10 mouse cellular contexts compared by ENCODE assay signal in the genomic region with DNA sequence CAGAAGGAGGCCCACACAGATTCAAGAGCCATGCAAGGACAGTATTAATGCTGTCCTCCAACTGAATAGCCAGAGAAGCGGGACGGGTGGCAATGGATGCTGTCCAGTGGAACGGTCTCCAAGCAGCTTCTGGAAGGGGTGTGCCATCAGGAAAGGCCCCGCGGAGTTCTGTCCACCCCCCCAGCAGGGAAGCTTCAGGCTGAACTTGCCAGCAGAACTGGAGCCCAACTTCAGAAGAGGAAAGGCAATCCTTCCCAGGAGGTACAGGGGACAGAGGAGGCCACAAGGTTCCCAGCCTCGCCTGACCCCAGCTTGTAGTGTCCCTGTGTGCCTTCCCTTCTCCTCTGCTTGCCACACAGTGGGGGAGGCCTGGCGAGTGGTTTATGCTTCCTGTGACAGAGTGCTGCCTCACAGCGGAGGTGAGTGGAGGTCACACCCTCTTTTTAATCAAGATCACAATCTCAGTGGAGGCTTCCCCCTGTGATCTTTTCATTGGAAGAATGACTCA. TPM values are rescaled to one million over a fixed set of nuclear protein-coding genes. Genes with fewer than 3 reads are reported as not detected.
DNase-seq lines count a peak whose midpoint lies in the region; ATAC-seq and TF ChIP-seq lines count a peak whose summit lies in the region.
"Had no signal": no experiment of that assay in that cellular context is flagged by ENCODE, and none has a peak within 500 bp of the region (broad histone marks: within the 10 kb centered on the region; RNA-seq: fewer than 3 reads in every experiment).

No protein-coding gene starts in this region.

- peak overlapping the region; percentile 21; the same call in 1 of the 2 replicates for H3K9ac ChIP-seq in MEL (ENCODE audit: control insufficient read depth, low read depth, low read length, poor library complexity, severe bottlenecking)
- peak overlapping the region; percentile 55; the same call in 1 of the 2 replicates for H3K9ac ChIP-seq in embryonic facial prominence, embryonic 13.5 days
- H3K9ac ChIP-seq in intestine, postnatal 0 days (ENCODE audit: low read depth, low read length): no peak overlapping the region
- H3K9ac ChIP-seq in midbrain, embryonic 12.5 days (replicated peaks): no peak overlapping the region

- intact Hi-C loops in heart, postnatal 36 days (cut with DNase I): no loop called here

- H3K9me3 ChIP-seq in MEL (replicated peaks; ENCODE audit: insufficient read depth, low read length): no peaks in the 10 kb centered on the region
- no peaks in the 10 kb centered on the region for H3K9me3 ChIP-seq in embryonic facial prominence, embryonic 13.5 days
- no peaks in the 10 kb centered on the region for H3K9me3 ChIP-seq in intestine, postnatal 0 days (ENCODE audit: control insufficient read depth)
- no peaks in the 10 kb centered on the region for H3K9me3 ChIP-seq in midbrain, embryonic 12.5 days

- H3K27me3 ChIP-seq in MEL (ENCODE audit: control insufficient read depth in 1 of 2, insufficient read depth in 2 of 2, low read length in 2 of 2): no peaks in the 10 kb centered on the region
- H3K27me3 ChIP-seq in embryonic facial prominence, embryonic 13.5 days: no peaks in the 10 kb centered on the region
- no peaks in the 10 kb centered on the region for H3K27me3 ChIP-seq in intestine, postnatal 0 days (replicated peaks; ENCODE audit: control insufficient read depth, insufficient read depth, low read length)
- peaks cover 32% of the 10 kb centered on the region for H3K27me3 ChIP-seq in midbrain, embryonic 12.5 days

- TF ChIP-seq EP300 in MEL (IDR thresholded peaks at IDR 0.05; ENCODE audit: low read depth in 1 of 2, low read length in 2 of 2): peak in 1 of 2 experiments; percentile 45; a peak in 3 of 4 replicates

- no peak for TF ChIP-seq RAD21 in MEL (IDR thresholded peaks at IDR 0.05; ENCODE audit: low read depth, low read length)

- peaks cover 0 to 53% of the 10 kb centered on the region in 2 experiments; a peak in 2 of 4 replicates for H3K36me3 ChIP-seq in MEL (ENCODE audit: control insufficient read depth in 1 of 2, insufficient read depth in 2 of 2, low read length in 2 of 2)
- H3K36me3 ChIP-seq in embryonic facial prominence, embryonic 13.5 days: peaks cover 9% of the 10 kb centered on the region; the same call in 1 of the 2 replicates
- 0 out of 2 replicates have a peak, but pooled peaks cover under 1% of the 10 kb centered on the region for H3K36me3 ChIP-seq in intestine, postnatal 0 days (ENCODE audit: control insufficient read depth, insufficient read depth)
- H3K36me3 ChIP-seq in midbrain, embryonic 12.5 days: no peaks in the 10 kb centered on the region

- no peak overlapping the region for H3K4me3 ChIP-seq in MEL (ENCODE audit: control insufficient read depth in 1 of 2, insufficient read depth in 1 of 2, low read depth in 2 of 2, low read length in 2 of 2)
- no peak overlapping the region for H3K4me3 ChIP-seq in embryonic facial prominence, embryonic 13.5 days
- H3K4me3 ChIP-seq in intestine, postnatal 0 days (ENCODE audit: low read depth, low read length): no peak overlapping the region
- H3K4me3 ChIP-seq in midbrain, embryonic 12.5 days: no peak overlapping the region

- peak overlapping the region; percentile 16; the same call in 1 of the 2 replicates for H3K4me2 ChIP-seq in embryonic facial prominence, embryonic 13.5 days
- H3K4me2 ChIP-seq in intestine, postnatal 0 days (replicated peaks; ENCODE audit: low read depth): peak overlapping the region; percentile 24
- H3K4me2 ChIP-seq in midbrain, embryonic 12.5 days (replicated peaks): no peak overlapping the region

- TF ChIP-seq POLR2A in MEL (IDR thresholded peaks at IDR 0.05; ENCODE audit: control insufficient read depth in 1 of 2, insufficient read depth in 1 of 2, low read depth in 1 of 2, low read length in 2 of 2, poor library complexity in 1 of 2): no peak

- H3K27ac ChIP-seq in MEL (ENCODE audit: control insufficient read depth, low read depth, low read length): peak overlapping the region; percentile 38; the same call in 1 of the 2 replicates
- peak overlapping the region; percentile 55; the same call in 1 of the 2 replicates for H3K27ac ChIP-seq in embryonic facial prominence, embryonic 13.5 days
- peak overlapping the region; percentile 74 for H3K27ac ChIP-seq in intestine, postnatal 0 days (ENCODE audit: low read depth, low read length)
- H3K27ac ChIP-seq in midbrain, embryonic 12.5 days (replicated peaks): peak overlapping the region; percentile 36; the same call in 1 of the 2 replicates

- peaks cover 20% of the 10 kb centered on the region for H3K79me2 ChIP-seq in MEL (ENCODE audit: control insufficient read depth, insufficient read depth, low read length, poor library complexity)

- DNase-seq in heart, adult 18-20 months: peak; percentile 42
- DNase-seq in heart, postnatal 36 days: no peak
- DNase-seq in MEL (ENCODE audit: low read depth, low spot score): peak; percentile 51
- DNase-seq in ovary, postnatal 10 days (ENCODE audit: low spot score): no peak
- DNase-seq in urinary bladder, postnatal 36 days (ENCODE audit: low spot score in 2 of 2): no peak

- 72% methylated on average over 8 of the region's 8 CpGs for WGBS in embryonic facial prominence, embryonic 13.5 days
- 50% methylated on average over 8 of the region's 8 CpGs for WGBS in intestine, postnatal 0 days
- WGBS in midbrain, embryonic 12.5 days: 59% methylated on average over 8 of the region's 8 CpGs

- ATAC-seq in embryonic facial prominence, embryonic 13.5 days (ENCODE audit: insufficient number of reproducible peaks, insufficient read depth, low FRiP score, low TSS enrichment, low read depth): no peak
- no peak for ATAC-seq in intestine, postnatal 0 days
- no peak for ATAC-seq in midbrain, embryonic 12.5 days (ENCODE audit: low FRiP score, low read depth)

- H3K4me1 ChIP-seq in MEL (ENCODE audit: control insufficient read depth in 1 of 2, insufficient read depth in 2 of 2, low read length in 2 of 2): peaks cover 39 to 64% of the 10 kb centered on the region in 2 experiments
- H3K4me1 ChIP-seq in embryonic facial prominence, embryonic 13.5 days: peaks cover 83% of the 10 kb centered on the region
- H3K4me1 ChIP-seq in intestine, postnatal 0 days (replicated peaks; ENCODE audit: control insufficient read depth, insufficient read depth, low read length): peaks cover 52% of the 10 kb centered on the region
- H3K4me1 ChIP-seq in midbrain, embryonic 12.5 days: peaks cover 80% of the 10 kb centered on the region

- peak in 2 of 3 experiments; percentile 5 to 13; a peak in 1 of 6 replicates for TF ChIP-seq CTCF in MEL (IDR thresholded peaks at IDR 0.05 in 2 of 3, conservative IDR thresholded peaks at IDR 0.05 in 1 of 3; ENCODE audit: control insufficient read depth in 1 of 3, insufficient read depth in 1 of 3, low read depth in 2 of 3, low read length in 3 of 3, poor library complexity in 1 of 3, severe bottlenecking in 1 of 3)
- TF ChIP-seq CTCF in intestine, postnatal 0 days (IDR thresholded peaks at IDR 0.05; ENCODE audit: low read depth): peak; percentile 58

TF ChIP-seq in MEL, 35 proteins besides CTCF, POLR2A, EP300 and RAD21 (continues in another document):
- no peak for TF ChIP-seq USF2 (IDR thresholded peaks at IDR 0.05; ENCODE audit: borderline replicate concordance in 1 of 2, insufficient read depth in 1 of 2, low read depth in 1 of 2, low read length in 2 of 2)
- no peak for TF ChIP-seq POLR2AphosphoS5 (IDR thresholded peaks at IDR 0.05; ENCODE audit: borderline replicate concordance, low read depth, low read length)
- no peak for TF ChIP-seq CHD2 (IDR thresholded peaks at IDR 0.05; ENCODE audit: low read length)
- TF ChIP-seq KAT2A (conservative IDR thresholded peaks at IDR 0.05; ENCODE audit: low read depth, low read length): no peak
- TF ChIP-seq SMC3 (IDR thresholded peaks at IDR 0.05; ENCODE audit: low read depth, low read length): no peak
- no peak for TF ChIP-seq JUND (IDR thresholded peaks at IDR 0.05; ENCODE audit: low read depth, low read length)
- no peak for TF ChIP-seq MEF2A (IDR thresholded peaks at IDR 0.05; ENCODE audit: extremely low read depth, insufficient replicate concordance, low read depth, low read length, poor library complexity, severe bottlenecking)
- TF ChIP-seq ETS1 (IDR thresholded peaks at IDR 0.05; ENCODE audit: low read depth, low read length): peak; percentile 58; the same call in 1 of the 2 replicates
- no peak for TF ChIP-seq CHD1 (IDR thresholded peaks at IDR 0.05; ENCODE audit: low read depth, low read length)
- TF ChIP-seq MYB (IDR thresholded peaks at IDR 0.05; ENCODE audit: low read depth, low read length): no peak
- peak; percentile 47; the same call in 1 of the 2 replicates for TF ChIP-seq MXI1 (IDR thresholded peaks at IDR 0.05; ENCODE audit: low read depth, low read length)

RNA-seq across cellular contexts. Expression of a gene that starts 4.8 kb away (rescaled TPM):
- total RNA-seq in heart, adult 18-20 months (2021): 10 to 100 TPM; 14.8 to 21.1 TPM
- 10 to 100 TPM; 16.7 to 19.1 TPM for total RNA-seq in heart, postnatal 36 days (2021)
- 16.5 and 17.4 TPM in 2 replicates for total RNA-seq in MEL (2012; rRNA removed)
- 10 to 100 TPM in 1 of 2 experiments, not detected in 1; 27.6 TPM for polyA plus RNA-seq in MEL (2012; ENCODE audit: insufficient read depth in 1 of 2, insufficient read length in 2 of 2, low read depth in 1 of 2, low replicate concordance in 2 of 2, missing spikeins in 1 of 2)
- polyA plus RNA-seq in embryonic facial prominence, embryonic 13.5 days (2015; fragmentation: Nextera tagmentation; extraction: Ambion mirVana): 90.2 and 98.6 TPM in 2 replicates
- polyA plus RNA-seq in intestine, postnatal 0 days (2015; fragmentation: Nextera tagmentation; extraction: Ambion mirVana): 62.2 and 63.6 TPM in 2 replicates
- polyA plus RNA-seq in midbrain, embryonic 12.5 days (2016; fragmentation: Nextera tagmentation; extraction: Ambion mirVana): 88.2 and 89.3 TPM in 2 replicates

RNA-seq across cellular contexts. Expression of a gene that starts 33.8 kb away (rescaled TPM):
- total RNA-seq in heart, adult 18-20 months (2021): 10 to 100 TPM; 16.3 to 18.0 TPM
- total RNA-seq in heart, postnatal 36 days (2021): 10 to 100 TPM; 17.2 to 18.3 TPM
- 57.9 and 64.9 TPM in 2 replicates for total RNA-seq in MEL (2012; rRNA removed)
- 100 to 1,000 TPM in 1 of 2 experiments, not detected in 1; 121 TPM for polyA plus RNA-seq in MEL (2012; ENCODE audit: insufficient read depth in 1 of 2, insufficient read length in 2 of 2, low read depth in 1 of 2, low replicate concordance in 2 of 2, missing spikeins in 1 of 2)
- 49.0 and 50.2 TPM in 2 replicates for polyA plus RNA-seq in embryonic facial prominence, embryonic 13.5 days (2015; fragmentation: Nextera tagmentation; extraction: Ambion mirVana)
- 199 and 209 TPM in 2 replicates for polyA plus RNA-seq in intestine, postnatal 0 days (2015; fragmentation: Nextera tagmentation; extraction: Ambion mirVana)
- polyA plus RNA-seq in midbrain, embryonic 12.5 days (2016; fragmentation: Nextera tagmentation; extraction: Ambion mirVana): 61.6 and 67.1 TPM in 2 replicates

RNA-seq across cellular contexts. Expression of a gene that starts 47.1 kb away (rescaled TPM):
- not detected for total RNA-seq in heart, adult 18-20 months (2021)
- total RNA-seq in heart, postnatal 36 days (2021): not detected
- total RNA-seq in MEL (2012; rRNA removed): not detected in 2 replicates
- polyA plus RNA-seq in MEL (2012; ENCODE audit: insufficient read depth in 1 of 2, insufficient read length in 2 of 2, low read depth in 1 of 2, low replicate concordance in 2 of 2, missing spikeins in 1 of 2): under 1 TPM in 1 of 2 experiments, not detected in 1; 0.18 TPM
- 1.1 and 2.2 TPM in 2 replicates for polyA plus RNA-seq in embryonic facial prominence, embryonic 13.5 days (2015; fragmentation: Nextera tagmentation; extraction: Ambion mirVana)
- 0.23 and 0.44 TPM in 2 replicates for polyA plus RNA-seq in intestine, postnatal 0 days (2015; fragmentation: Nextera tagmentation; extraction: Ambion mirVana)
- polyA plus RNA-seq in midbrain, embryonic 12.5 days (2016; fragmentation: Nextera tagmentation; extraction: Ambion mirVana): 7.6 and 9.2 TPM in 2 replicates
- total RNA-seq: ES-E14 had no signal
- polyA plus RNA-seq: large intestine, adult 2 months had no signal

Comparison
In these comparisons a context has a peak if more than half of its experiments do, and no peak if none do; other contexts are left out.
1. DNase-seq: peak in heart, adult 18-20 months (2 of 2) and MEL (single experiment); none in heart, postnatal 36 days (0 of 2), ovary, postnatal 10 days (single experiment) and urinary bladder, postnatal 36 days (0 of 2).
2. H3K9ac ChIP-seq: peak in MEL (single experiment) and embryonic facial prominence, embryonic 13.5 days (single experiment); none in intestine, postnatal 0 days (single experiment) and midbrain, embryonic 12.5 days (single experiment).
3. Peak in every context shown above with its lines, with median percentiles within 50 percentile points of each other: H3K27ac ChIP-seq.